Mouse (Mus musculus): Measurements from ENCODE around the gene Htt. TPM values are rescaled to one million over a fixed set of nuclear protein-coding genes. Genes with fewer than 3 reads are reported as not detected.
A peak's percentile ranks its signal among the peaks of the same experiment; 100 is the strongest.
"Not testable (repeated sequence)": the region's sequence is repeated elsewhere in the genome, so short reads cannot be mapped to it uniquely, and the experiment has no call there.

Htt gene
- polyA plus RNA-seq, 1 experiment from 2014 or later = 11.3 TPM

DNA sequence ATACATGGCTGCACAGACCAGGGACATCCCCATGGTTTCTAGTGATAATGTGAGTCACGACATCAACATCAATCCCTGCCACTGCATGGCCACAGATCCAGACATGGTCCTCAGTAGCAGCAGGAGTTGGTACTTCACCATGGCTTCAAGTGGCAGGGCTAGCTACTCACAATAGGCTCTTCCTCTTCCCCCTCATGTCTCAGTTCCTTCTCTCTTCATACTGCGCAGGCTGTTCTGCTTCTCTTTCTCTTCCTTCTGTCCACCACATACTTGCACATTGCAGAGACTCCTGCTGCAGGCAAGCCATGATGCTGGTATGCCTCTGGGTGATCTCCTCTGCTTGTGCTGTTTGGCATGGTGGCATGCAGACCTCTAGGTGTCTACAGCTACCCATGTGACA, 11.9 kb downstream of the Htt start:
- H3K27me3 ChIP-seq (replicated peaks) = no peaks in the 10 kb centered on the region
- peaks cover 7% of the 10 kb centered on the region; the same call in 1 of the 2 replicates for H3K36me3 ChIP-seq
- H3K4me3 ChIP-seq = no peak overlapping the region
- ATAC-seq (ENCODE audit: insufficient number of reproducible peaks, low FRiP score) = no peak
- 0 out of 2 replicates have a peak, but pooled peaks cover 2% of the 10 kb centered on the region for H3K4me1 ChIP-seq (replicated peaks)
- no peak overlapping the region for H3K27ac ChIP-seq (ENCODE audit: poor library complexity, severe bottlenecking)
- WGBS = 87% methylated on average over 2 of the region's 2 CpGs
- H3K9me3 ChIP-seq (replicated peaks) = no peaks in the 10 kb centered on the region
- H3K9ac ChIP-seq = no peak overlapping the region
- H3K4me2 ChIP-seq = no peak overlapping the region

DNA sequence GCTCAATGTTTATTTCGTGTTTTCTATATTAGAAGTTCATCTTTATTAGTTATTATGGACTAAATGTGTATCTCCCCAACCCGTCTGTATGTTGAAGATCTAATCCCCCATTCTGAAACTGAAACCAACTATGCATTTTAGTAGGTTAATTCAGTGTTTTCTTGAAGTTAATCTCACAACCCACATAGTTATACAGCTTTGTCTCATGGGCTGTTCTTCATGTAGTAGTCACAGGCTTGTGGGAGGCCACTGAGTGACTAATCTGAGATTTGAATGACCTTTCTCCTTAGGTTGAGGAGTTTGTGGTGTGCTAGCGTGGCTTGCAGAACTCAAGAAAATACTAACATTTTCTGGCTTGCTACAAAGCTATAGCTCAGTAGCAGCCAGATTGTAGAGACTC, 23.5 kb downstream of the Htt start:
- Histone ChIP-seq H3K4me1 (replicated peaks) (no peaks in the 10 kb centered on the region; the same call in 1 of the 2 replicates), H3K36me3 (peaks cover 29% of the 10 kb centered on the region), H3K9ac (no peak overlapping the region), H3K27ac (ENCODE audit: poor library complexity, severe bottlenecking) (no peak overlapping the region), H3K9me3 (replicated peaks) (no peaks in the 10 kb centered on the region), H3K4me2 (no peak overlapping the region), H3K4me3 (no peak overlapping the region), H3K27me3 (replicated peaks) (no peaks in the 10 kb centered on the region)
- no peak for ATAC-seq (ENCODE audit: insufficient number of reproducible peaks, low FRiP score)
- 84% methylated on average over 3 of the region's 3 CpGs for WGBS

DNA sequence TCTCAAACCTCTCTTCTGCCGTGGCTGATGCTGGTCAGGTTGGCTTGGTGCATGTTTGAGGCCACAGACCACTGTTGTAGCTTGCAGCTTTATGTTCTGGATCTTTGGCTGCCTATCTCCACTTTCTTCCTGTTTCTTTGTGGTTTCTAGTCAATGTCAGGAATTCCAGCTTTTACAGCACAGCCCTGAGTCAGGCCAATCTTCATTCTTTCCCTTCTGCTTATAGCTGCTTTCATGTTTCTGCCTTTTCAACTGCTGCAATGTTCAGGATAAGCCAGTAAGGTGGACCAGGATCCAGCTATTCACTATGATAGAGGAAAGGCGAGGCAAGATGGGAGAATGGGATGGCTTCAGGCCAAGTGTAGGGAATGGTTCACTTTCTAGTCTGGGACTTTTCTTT, 29.6 kb downstream of the Htt start:
- Histone ChIP-seq H3K36me3 (peaks cover 49% of the 10 kb centered on the region), H3K9ac (no peak overlapping the region), H3K4me3 (no peak overlapping the region), H3K27ac (ENCODE audit: poor library complexity, severe bottlenecking) (no peak overlapping the region), H3K4me1 (replicated peaks) (no peaks in the 10 kb centered on the region), H3K9me3 (replicated peaks) (no peaks in the 10 kb centered on the region), H3K4me2 (no peak overlapping the region), H3K27me3 (replicated peaks) (no peaks in the 10 kb centered on the region)
- WGBS = 64% methylated on average over 2 of the region's 2 CpGs
- no peak for ATAC-seq (ENCODE audit: insufficient number of reproducible peaks, low FRiP score)

DNA sequence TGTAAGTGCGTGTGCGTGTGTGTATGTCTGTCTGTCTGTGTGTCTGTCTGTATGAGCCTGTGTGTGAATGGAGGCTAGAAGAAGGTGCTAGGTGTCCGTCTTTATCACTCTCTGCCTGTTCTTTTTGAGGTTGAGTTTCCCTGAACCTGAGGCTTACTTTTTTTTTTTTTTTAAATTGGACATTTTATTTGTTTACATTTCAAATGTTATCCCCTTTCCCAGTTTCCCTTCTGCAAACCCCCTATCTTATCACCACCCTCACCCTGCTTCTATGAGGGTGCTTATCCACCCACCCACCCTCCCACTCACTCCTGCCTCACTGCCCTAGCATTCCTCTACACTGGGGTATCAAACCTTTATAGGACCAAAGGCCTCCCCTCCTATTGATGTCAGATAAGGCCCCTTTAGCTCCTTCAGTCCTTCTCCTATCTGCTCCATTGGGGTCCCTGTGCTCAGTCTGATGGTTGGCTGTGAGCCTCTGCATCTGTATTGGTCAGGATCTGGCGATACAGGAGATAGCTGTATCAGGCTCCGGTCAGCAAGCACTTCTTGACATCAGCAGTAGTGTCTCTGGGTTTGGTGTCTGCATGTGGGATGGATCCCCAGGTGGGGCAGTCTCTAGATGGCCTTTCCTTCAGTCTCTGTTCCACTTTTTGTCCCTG, 38.9 kb downstream of the Htt start:
- Histone ChIP-seq H3K36me3 (peaks cover 55% of the 10 kb centered on the region), H3K27ac (ENCODE audit: poor library complexity, severe bottlenecking) (no peak overlapping the region), H3K4me2 (no peak overlapping the region), H3K4me3 (no peak overlapping the region), H3K9ac (no peak overlapping the region), H3K9me3 (replicated peaks) (no peaks in the 10 kb centered on the region), H3K27me3 (replicated peaks) (no peaks in the 10 kb centered on the region), H3K4me1 (replicated peaks) (0 out of 2 replicates have a peak, but pooled peaks cover 3% of the 10 kb centered on the region)
- no peak for ATAC-seq (ENCODE audit: insufficient number of reproducible peaks, low FRiP score)
- 77% methylated on average over 5 of the region's 5 CpGs for WGBS

DNA sequence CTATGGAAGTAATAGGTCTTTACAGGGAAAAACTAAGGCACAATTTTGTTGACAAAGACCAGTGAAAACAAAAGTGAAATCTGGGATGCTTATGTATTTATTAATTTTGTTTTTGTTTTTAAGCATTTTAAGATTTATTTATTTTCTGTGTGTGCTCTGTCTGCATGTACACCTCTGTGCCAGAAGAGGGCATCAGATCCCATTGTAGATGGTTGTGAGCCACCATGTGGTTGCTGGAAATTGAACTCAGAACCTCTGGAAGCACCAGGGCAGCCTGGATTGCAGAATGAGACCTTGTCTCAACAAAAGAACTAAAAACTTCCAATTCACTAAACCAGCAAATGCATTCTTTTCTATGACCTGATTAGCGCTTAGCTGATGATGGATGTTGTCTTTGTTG, 44.5 kb downstream of the Htt start:
- H3K9ac ChIP-seq = no peak overlapping the region
- 96% methylated on average over 1 of the region's 1 CpGs for WGBS
- H3K4me2 ChIP-seq = no peak overlapping the region
- H3K4me3 ChIP-seq = no peak overlapping the region
- no peaks in the 10 kb centered on the region for H3K27me3 ChIP-seq (replicated peaks)
- no peak overlapping the region for H3K27ac ChIP-seq (ENCODE audit: poor library complexity, severe bottlenecking)
- no peak for ATAC-seq (ENCODE audit: insufficient number of reproducible peaks, low FRiP score)
- 0 out of 2 replicates have a peak, but pooled peaks cover 3% of the 10 kb centered on the region for H3K4me1 ChIP-seq (replicated peaks)
- H3K36me3 ChIP-seq = peaks cover 50% of the 10 kb centered on the region
- H3K9me3 ChIP-seq (replicated peaks) = no peaks in the 10 kb centered on the region

DNA sequence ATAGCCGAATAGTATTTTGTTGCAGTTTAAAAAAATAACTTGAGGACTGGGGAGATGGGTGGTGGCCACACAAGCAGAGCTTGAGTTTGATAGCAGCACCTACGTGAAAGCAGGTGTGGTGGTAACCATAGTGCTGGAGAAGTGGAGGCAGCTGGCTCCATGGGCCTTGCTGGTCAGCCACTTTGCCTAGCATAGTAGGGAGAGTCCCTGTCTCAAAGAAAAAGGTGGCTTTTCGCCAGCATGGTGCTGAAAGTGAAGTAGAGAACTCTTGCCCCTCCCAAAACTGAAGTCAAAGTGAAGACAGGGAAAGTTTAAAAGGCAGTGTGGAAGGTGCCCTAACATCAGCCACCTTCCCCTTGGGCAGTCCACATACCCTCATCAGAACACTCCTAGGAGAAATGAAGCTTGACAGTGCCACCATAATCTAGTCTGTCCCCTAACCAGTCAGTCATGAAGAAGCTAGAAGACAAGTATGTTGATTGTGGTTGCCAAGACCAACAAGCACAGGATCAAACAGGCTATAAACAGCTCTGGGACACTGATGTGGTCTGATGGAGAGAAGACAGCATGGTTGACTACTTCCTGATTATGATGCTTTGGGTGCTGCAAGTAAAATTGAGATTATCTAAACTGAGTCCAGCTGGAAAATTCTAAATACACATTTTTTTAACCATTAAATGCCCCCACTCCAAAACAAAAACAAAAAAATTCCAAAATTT, 61.0 kb downstream of the Htt start:
- no peak for ATAC-seq (ENCODE audit: insufficient number of reproducible peaks, low FRiP score)
- Histone ChIP-seq H3K4me2 (no peak overlapping the region), H3K27me3 (replicated peaks) (no peaks in the 10 kb centered on the region), H3K9ac (no peak overlapping the region), H3K4me1 (replicated peaks) (no peaks in the 10 kb centered on the region; the same call in 1 of the 2 replicates), H3K4me3 (no peak overlapping the region), H3K9me3 (replicated peaks) (no peaks in the 10 kb centered on the region), H3K27ac (ENCODE audit: poor library complexity, severe bottlenecking) (no peak overlapping the region), H3K36me3 (peaks cover 60% of the 10 kb centered on the region)
- WGBS = 93% methylated on average over 3 of the region's 3 CpGs

GRCm38 (mm10) chr5:34854079-34854478, 92.5 kb downstream of the Htt start:
- Histone ChIP-seq H3K27me3 (replicated peaks) (no peaks in the 10 kb centered on the region), H3K4me3 (no peak overlapping the region), H3K4me1 (replicated peaks) (no peaks in the 10 kb centered on the region), H3K27ac (ENCODE audit: poor library complexity, severe bottlenecking) (no peak overlapping the region), H3K4me2 (no peak overlapping the region), H3K9me3 (replicated peaks) (no peaks in the 10 kb centered on the region), H3K36me3 (peaks cover 51% of the 10 kb centered on the region), H3K9ac (no peak overlapping the region)
- 94% methylated on average over 3 of the region's 3 CpGs for WGBS
- ATAC-seq (ENCODE audit: insufficient number of reproducible peaks, low FRiP score) = no peak

DNA sequence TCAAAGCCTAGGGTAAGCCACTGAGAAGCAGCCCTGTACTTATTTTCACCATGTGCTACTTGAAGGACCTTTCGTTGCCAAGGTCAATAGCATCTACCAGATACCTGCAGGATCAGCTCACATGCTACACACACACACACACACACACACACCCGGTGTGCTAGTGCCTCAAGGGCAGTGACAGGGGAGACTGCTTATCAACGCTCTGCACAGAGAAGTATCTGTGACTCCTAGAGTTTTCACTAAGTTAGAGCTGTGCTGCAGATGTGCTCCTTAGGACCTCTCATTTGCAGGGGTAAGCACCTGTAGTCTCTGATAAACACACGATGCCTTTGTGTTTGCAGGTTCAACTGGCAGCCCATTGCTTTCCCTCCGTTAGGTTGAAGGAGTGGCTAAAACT, 103.8 kb downstream of the Htt start:
- no peak overlapping the region for H3K4me2 ChIP-seq
- H3K4me1 ChIP-seq (replicated peaks) = 0 out of 2 replicates have a peak, but pooled peaks cover 2% of the 10 kb centered on the region
- no peak for ATAC-seq (ENCODE audit: insufficient number of reproducible peaks, low FRiP score)
- no peak overlapping the region for H3K4me3 ChIP-seq
- no peaks in the 10 kb centered on the region for H3K9me3 ChIP-seq (replicated peaks)
- no peaks in the 10 kb centered on the region for H3K27me3 ChIP-seq (replicated peaks)
- H3K9ac ChIP-seq = no peak overlapping the region
- WGBS = 80% methylated on average over 5 of the region's 5 CpGs
- peaks cover 56% of the 10 kb centered on the region for H3K36me3 ChIP-seq
- no peak overlapping the region for H3K27ac ChIP-seq (ENCODE audit: poor library complexity, severe bottlenecking)

DNA sequence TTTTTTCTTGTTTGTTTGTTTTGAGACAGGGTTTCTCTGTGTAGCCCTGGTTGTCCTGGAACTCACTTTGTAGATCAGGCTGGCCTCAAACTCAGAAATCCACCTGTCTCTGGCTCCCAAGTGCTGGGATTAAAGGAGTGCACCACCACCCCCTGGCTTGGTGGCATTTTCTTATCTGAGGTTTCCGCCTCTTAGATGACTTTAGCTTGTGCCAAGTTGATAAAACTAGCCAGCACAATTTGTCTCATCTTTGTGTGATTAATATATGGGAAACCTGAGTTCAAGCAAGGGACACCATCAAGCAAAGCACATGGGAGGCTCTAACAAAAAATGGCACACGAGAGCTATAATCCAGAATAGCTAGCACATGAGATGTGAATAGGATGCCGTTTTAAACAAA, 118.8 kb downstream of the Htt start:
- 88% methylated on average over 3 of the region's 3 CpGs for WGBS
- H3K27ac ChIP-seq (ENCODE audit: poor library complexity, severe bottlenecking); H3K9me3 ChIP-seq (replicated peaks); ATAC-seq (ENCODE audit: insufficient number of reproducible peaks, low FRiP score); H3K4me3 ChIP-seq; H3K9ac ChIP-seq; H3K4me2 ChIP-seq; H3K4me1 ChIP-seq (replicated peaks); H3K27me3 ChIP-seq (replicated peaks): not testable (repeated sequence)
- peaks cover 75% of the 10 kb centered on the region for H3K36me3 ChIP-seq

- Histone ChIP-seq H3K4me3 (no peak overlapping the region), H3K36me3 (peaks cover 73% of the 10 kb centered on the region), H3K4me2 (no peak overlapping the region), H3K4me1 (replicated peaks) (no peaks in the 10 kb centered on the region), H3K9ac (no peak overlapping the region), H3K27me3 (replicated peaks) (no peaks in the 10 kb centered on the region), H3K27ac (ENCODE audit: poor library complexity, severe bottlenecking) (no peak overlapping the region), H3K9me3 (replicated peaks) (no peaks in the 10 kb centered on the region)
- WGBS = 72% methylated on average over 3 of the region's 3 CpGs
- peak; percentile 67; the same call in 1 of the 2 replicates for ATAC-seq (ENCODE audit: insufficient number of reproducible peaks, low FRiP score)
Observed at GRCm38 (mm10) chr5:34881023-34881422, 119.5 kb downstream of the Htt start.

GRCm38 (mm10) chr5:34885250-34885649, 123.7 kb downstream of the Htt start:
- ATAC-seq (ENCODE audit: insufficient number of reproducible peaks, low FRiP score) = no peak
- Histone ChIP-seq H3K4me2 (no peak overlapping the region), H3K36me3 (peaks cover 72% of the 10 kb centered on the region), H3K27ac (ENCODE audit: poor library complexity, severe bottlenecking) (no peak overlapping the region), H3K9ac (no peak overlapping the region), H3K27me3 (replicated peaks) (no peaks in the 10 kb centered on the region), H3K9me3 (replicated peaks) (no peaks in the 10 kb centered on the region), H3K4me1 (replicated peaks) (no peaks in the 10 kb centered on the region), H3K4me3 (no peak overlapping the region)
- WGBS = 82% methylated on average over 3 of the region's 3 CpGs

All from heart, embryonic 12.5 days (tissue).